Mouse (Mus musculus) spleen, adult 2 months (tissue): Measurements from ENCODE around the gene Ptprg. TPM values are rescaled to one million over a fixed set of nuclear protein-coding genes. Genes with fewer than 3 reads are reported as not detected.

Source experiments
- DNase-seq, 2 experiments: peaks; one replicate each; pipeline versions ENCODE4 v3.0.0 to v3.0.0-alpha.2; 2012 to 2021; ENCODE audit warnings: low spot score in 2 of 2, low read depth in 1 of 2
- H3K27ac ChIP-seq: fragments of 200-500 bp; 2 replicates; pipeline ENCODE4 v1.5.1; 2012; ENCODE audit warnings: low read length, inconsistent platforms; ENCODE audit not compliant: insufficient read depth
- H3K27me3 ChIP-seq: fragments of 200-500 bp; 2 replicates; pipeline ENCODE4 v1.6.1; 2012; ENCODE audit warnings: mild to moderate bottlenecking, moderate library complexity, low read length, inconsistent platforms; ENCODE audit not compliant: control insufficient read depth, insufficient read depth
- H3K36me3 ChIP-seq: fragments of 200-500 bp; 2 replicates; pipeline ENCODE4 v1.6.1; 2012; ENCODE audit warnings: mild to moderate bottlenecking, low read length, inconsistent platforms; ENCODE audit not compliant: control insufficient read depth, insufficient read depth
- H3K4me1 ChIP-seq: fragments of 200-500 bp; 2 replicates; pipeline ENCODE4 v1.6.1; 2011; ENCODE audit warnings: inconsistent platforms; ENCODE audit not compliant: control insufficient read depth, insufficient read depth, insufficient read length
- H3K4me3 ChIP-seq: fragments of 200-500 bp; 2 replicates; pipeline ENCODE4 v1.5.1; 2011; ENCODE audit warnings: mild to moderate bottlenecking, inconsistent platforms; ENCODE audit not compliant: insufficient read depth, insufficient read length; ENCODE audit errors: extremely low read depth
- CTCF ChIP-seq: fragments of 200-500 bp; IDR thresholded peaks from 2 replicates; pipeline ENCODE4 v1.5.1; 2011; ENCODE audit warnings: mild to moderate bottlenecking, inconsistent platforms; ENCODE audit not compliant: insufficient read depth, insufficient read length, insufficient replicate concordance; ENCODE audit errors: extremely low read depth
- POLR2A ChIP-seq: fragments of 200-500 bp; IDR thresholded peaks from 2 replicates; pipeline ENCODE4 v1.6.1; 2011; ENCODE audit warnings: low read depth, low read length, inconsistent platforms
- WGBS: fragments of 180-500 bp; shearing (Covaris S2); methylation state at CpG from one replicate; pipeline ENCODE4 v1.1.7; 2018; 5-methylcytosine and 5-hydroxymethylcytosine counted together
- polyA plus RNA-seq: library from polyadenylated mRNA; depleted of rRNA; stranded (reverse); fragments of >200 nt; gene quantifications from 2 replicates; pipeline ENCODE4 v1.2.3, GENCODE M21; 2012

Ptprg gene
- polyA plus RNA-seq, 1 experiment = 4.9 TPM

- DNase-seq = no peak
- Histone ChIP-seq H3K4me3 (no peak overlapping the region), H3K27me3 (no peaks in the 10 kb centered on the region), H3K36me3 (no peaks in the 10 kb centered on the region), H3K4me1 (no peaks in the 10 kb centered on the region), H3K27ac (no peak overlapping the region)
- TF ChIP-seq CTCF (no peak), POLR2A (no peak)
- 85% methylated on average over 6 of the region's 6 CpGs for WGBS
Measured at GRCm38 (mm10) chr14:11775951-11776495, 222.7 kb downstream of the Ptprg start.

GRCm38 (mm10) chr14:11776566-11776965, 223.2 kb downstream of the Ptprg start:
- Histone ChIP-seq H3K4me3 (no peak overlapping the region), H3K27ac (no peak overlapping the region), H3K27me3 (no peaks in the 10 kb centered on the region), H3K36me3 (no peaks in the 10 kb centered on the region), H3K4me1 (no peaks in the 10 kb centered on the region)
- TF ChIP-seq CTCF (no peak), POLR2A (no peak)
- 93% methylated on average over 6 of the region's 6 CpGs for WGBS
- DNase-seq = no peak

GRCm38 (mm10) chr14:11791190-11791589, 237.9 kb downstream of the Ptprg start:
- no peaks in the 10 kb centered on the region for H3K36me3 ChIP-seq
- no peaks in the 10 kb centered on the region for H3K27me3 ChIP-seq
- TF ChIP-seq CTCF (no peak), POLR2A (no peak)
- H3K4me1 ChIP-seq = no peaks in the 10 kb centered on the region
- H3K27ac ChIP-seq = no peak overlapping the region
- no peak for DNase-seq
- WGBS = 62% methylated on average over 4 of the region's 4 CpGs
- H3K4me3 ChIP-seq = no peak overlapping the region

GRCm38 (mm10) chr14:11793847-11794246, 240.5 kb downstream of the Ptprg start:
- TF ChIP-seq POLR2A (no peak), CTCF (no peak)
- WGBS = 86% methylated on average over 3 of the region's 3 CpGs

GRCm38 (mm10) chr14:11802355-11803035, 249.2 kb downstream of the Ptprg start:
- DNase-seq = no peak
- TF ChIP-seq CTCF (no peak), POLR2A (no peak)
- Histone ChIP-seq H3K36me3 (no peaks in the 10 kb centered on the region), H3K4me3 (no peak overlapping the region), H3K27ac (no peak overlapping the region), H3K27me3 (no peaks in the 10 kb centered on the region), H3K4me1 (no peaks in the 10 kb centered on the region)
- 82% methylated on average over 4 of the region's 4 CpGs for whole genome bisulfite sequencing

More at GRCm38 (mm10) chr14:11793847-11794246, 240.5 kb downstream of the Ptprg start:
- no peaks in the 10 kb centered on the region for H3K4me1 ChIP-seq
- H3K27ac ChIP-seq = no peak overlapping the region
- H3K4me3 ChIP-seq = no peak overlapping the region
- no peak for DNase-seq
- no peaks in the 10 kb centered on the region for H3K36me3 ChIP-seq
- no peaks in the 10 kb centered on the region for H3K27me3 ChIP-seq

- Histone ChIP-seq H3K27ac (no peak overlapping the region), H3K4me3 (no peak overlapping the region), H3K36me3 (no peaks in the 10 kb centered on the region), H3K27me3 (no peaks in the 10 kb centered on the region), H3K4me1 (no peaks in the 10 kb centered on the region)
- no peak for DNase-seq
- 70% methylated on average over 5 of the region's 5 CpGs for WGBS
- TF ChIP-seq CTCF = no peak
- TF ChIP-seq POLR2A = no peak
Measured at GRCm38 (mm10) chr14:11806674-11807073, 253.3 kb downstream of the Ptprg start.

GRCm38 (mm10) chr14:11807465-11807864, 254.1 kb downstream of the Ptprg start:
- no peak for DNase-seq
- no peak overlapping the region for H3K27ac ChIP-seq
- H3K4me1 ChIP-seq = no peaks in the 10 kb centered on the region
- TF ChIP-seq POLR2A = no peak
- TF ChIP-seq CTCF = no peak
- WGBS = 80% methylated on average over 4 of the region's 4 CpGs
- H3K4me3 ChIP-seq = no peak overlapping the region
- H3K36me3 ChIP-seq = no peaks in the 10 kb centered on the region
- H3K27me3 ChIP-seq = no peaks in the 10 kb centered on the region
